Mouse (Mus musculus) MEL (cell line): ENCODE measurements around the gene Itpripl2. TPM values are rescaled to one million over a fixed set of nuclear protein-coding genes. Genes with fewer than 3 reads are reported as not detected.

ENCODE experiments used
- DNase-seq: peaks from one replicate; pipeline ENCODE4 v3.0.0; 2011; ENCODE audit warnings: low read depth, low spot score
- H3K27ac ChIP-seq: 2 replicates; pipeline ENCODE4 v1.5.1; 2012; ENCODE audit warnings: low read depth, mild to moderate bottlenecking, control low read depth, low read length, moderate library complexity; ENCODE audit not compliant: control insufficient read depth
- H3K27me3 ChIP-seq, 2 experiments: fragments of 150-350 bp in 1 of 2; sonication (generic) in 1 of 2; 2 replicates each; pipeline ENCODE4 v1.6.1; 2012; ENCODE audit warnings: low read length in 2 of 2, mild to moderate bottlenecking in 2 of 2, improper control_type of control experiment in 1 of 2, moderate library complexity in 1 of 2; ENCODE audit not compliant: insufficient read depth in 2 of 2, control insufficient read depth in 1 of 2
- H3K36me3 ChIP-seq, 2 experiments: 2 replicates each; pipeline ENCODE4 v1.6.1; 2012 to 2014; ENCODE audit warnings: low read length in 2 of 2, improper control_type of control experiment in 1 of 2, inconsistent platforms in 1 of 2, mild to moderate bottlenecking in 1 of 2; ENCODE audit not compliant: insufficient read depth in 2 of 2, control insufficient read depth in 1 of 2
- H3K4me1 ChIP-seq, 2 experiments: fragments of 150-350 bp in 1 of 2; sonication (generic) in 1 of 2; 2 replicates each; pipeline ENCODE4 v1.6.1; 2012; ENCODE audit warnings: low read length in 2 of 2, improper control_type of control experiment in 1 of 2, mild to moderate bottlenecking in 1 of 2; ENCODE audit not compliant: insufficient read depth in 2 of 2, control insufficient read depth in 1 of 2
- H3K4me3 ChIP-seq, 2 experiments: fragments of 150-350 bp in 1 of 2; sonication (generic) in 1 of 2; 2 replicates each; pipeline ENCODE4 v1.5.1; 2012; ENCODE audit warnings: low read depth in 2 of 2, low read length in 2 of 2, mild to moderate bottlenecking in 2 of 2, moderate library complexity in 2 of 2, control low read depth in 1 of 2, improper control_type of control experiment in 1 of 2; ENCODE audit not compliant: control insufficient read depth in 1 of 2, insufficient read depth in 1 of 2
- H3K79me2 ChIP-seq: 2 replicates; pipeline ENCODE4 v1.6.1; 2012; ENCODE audit warnings: mild to moderate bottlenecking, low read length, moderate library complexity; ENCODE audit not compliant: control insufficient read depth, poor library complexity, insufficient read depth
- H3K9ac ChIP-seq: 2 replicates; pipeline ENCODE4 v1.6.1; 2012; ENCODE audit warnings: low read depth, mild to moderate bottlenecking, control low read depth, low read length, moderate library complexity; ENCODE audit not compliant: control insufficient read depth, poor library complexity, severe bottlenecking
- H3K9me3 ChIP-seq: fragments of 150-350 bp; sonication (generic); replicated peaks from 2 replicates; pipeline ENCODE4 v1.6.1; 2012; ENCODE audit warnings: mild to moderate bottlenecking, low read length, improper control_type of control experiment, moderate library complexity; ENCODE audit not compliant: insufficient read depth
- CHD2 ChIP-seq: IDR thresholded peaks from 2 replicates; pipeline ENCODE4 v1.6.1; 2011; ENCODE audit warnings: low read length, improper control_type of control experiment
- EP300 ChIP-seq, 2 experiments: IDR thresholded peaks; 2 replicates each; pipeline ENCODE4 v1.6.1; 2011; ENCODE audit warnings: improper control_type of control experiment in 2 of 2, low read length in 2 of 2, low read depth in 1 of 2, mild to moderate bottlenecking in 1 of 2
- ETS1 ChIP-seq: IDR thresholded peaks from 2 replicates; pipeline ENCODE4 v1.6.1; 2012; ENCODE audit warnings: low read depth, mild to moderate bottlenecking, inconsistent platforms, low read length, improper control_type of control experiment, moderate library complexity
- POLR2AphosphoS5 ChIP-seq: IDR thresholded peaks from 2 replicates; pipeline ENCODE4 v1.6.1; 2012; ENCODE audit warnings: low read depth, borderline replicate concordance, mild to moderate bottlenecking, inconsistent platforms, low read length, moderate library complexity, mixed read lengths
- SIN3A ChIP-seq: IDR thresholded peaks from 2 replicates; pipeline ENCODE4 v1.6.1; 2012; ENCODE audit warnings: low read length, improper control_type of control experiment, inconsistent platforms
- TBP ChIP-seq: IDR thresholded peaks from 2 replicates; pipeline ENCODE4 v1.8.0; 2011; ENCODE audit warnings: low read depth, low read length, improper control_type of control experiment
- polyA plus RNA-seq, 2 experiments: library from polyadenylated mRNA; stranded (reverse) in 1 of 2; unstranded in 1 of 2; fragments of >175 nt in 1 of 2; fragments of >200 nt in 1 of 2; gene quantifications; 2 replicates each; pipeline versions ENCODE4 v1.2.1 to v1.2.4; 2012; ENCODE audit warnings: low replicate concordance in 2 of 2, low read depth in 1 of 2; ENCODE audit not compliant: insufficient read length in 2 of 2, insufficient read depth in 1 of 2, missing spikeins in 1 of 2
- total RNA-seq: library from RNA; depleted of rRNA; stranded (reverse); fragments of 300-350 nt; gene quantifications from 2 replicates; pipeline ENCODE4 v1.2.3, GENCODE M21; 2012

Itpripl2 gene
- total and polyA plus RNA-seq, 3 experiments, result 4.3 to 4.8 TPM; not detected in 1

DNA sequence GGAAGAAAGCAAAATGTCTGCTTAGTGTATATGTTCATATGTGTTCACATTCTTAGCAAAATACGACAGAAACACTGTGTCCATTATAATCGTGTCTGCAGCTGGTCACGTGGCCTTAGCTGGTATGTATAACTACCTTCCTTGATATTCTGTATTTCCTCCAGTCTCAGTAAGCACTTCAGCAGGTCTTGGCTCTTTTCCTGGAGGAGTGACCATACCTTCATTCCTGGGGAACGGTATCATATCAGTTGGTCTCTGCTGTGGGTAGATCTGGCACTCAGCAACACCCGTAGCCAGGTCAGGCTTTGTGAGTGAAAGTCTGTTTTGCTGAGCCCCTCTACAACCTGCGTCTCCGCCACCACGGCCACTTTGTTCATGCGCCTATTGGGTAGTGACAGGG, 2.1 kb upstream of the Itpripl2 start:
- no peaks in the 10 kb centered on the region for H3K9me3 ChIP-seq
- no peak for TF ChIP-seq POLR2AphosphoS5
- TF ChIP-seq, all 39 proteins: peak for 0
- H3K27ac ChIP-seq, result no peak overlapping the region
- H3K4me1 ChIP-seq, result peaks cover 0 to 10% of the 10 kb centered on the region in 2 experiments
- no peak overlapping the region for H3K4me3 ChIP-seq
- no peak for DNase-seq
- peaks cover 0 to 7% of the 10 kb centered on the region in 2 experiments; a peak in 1 of 4 replicates for H3K36me3 ChIP-seq
- peaks cover 22% of the 10 kb centered on the region for H3K79me2 ChIP-seq
- H3K9ac ChIP-seq, result no peak overlapping the region
- H3K27me3 ChIP-seq, result no peaks in the 10 kb centered on the region

DNA sequence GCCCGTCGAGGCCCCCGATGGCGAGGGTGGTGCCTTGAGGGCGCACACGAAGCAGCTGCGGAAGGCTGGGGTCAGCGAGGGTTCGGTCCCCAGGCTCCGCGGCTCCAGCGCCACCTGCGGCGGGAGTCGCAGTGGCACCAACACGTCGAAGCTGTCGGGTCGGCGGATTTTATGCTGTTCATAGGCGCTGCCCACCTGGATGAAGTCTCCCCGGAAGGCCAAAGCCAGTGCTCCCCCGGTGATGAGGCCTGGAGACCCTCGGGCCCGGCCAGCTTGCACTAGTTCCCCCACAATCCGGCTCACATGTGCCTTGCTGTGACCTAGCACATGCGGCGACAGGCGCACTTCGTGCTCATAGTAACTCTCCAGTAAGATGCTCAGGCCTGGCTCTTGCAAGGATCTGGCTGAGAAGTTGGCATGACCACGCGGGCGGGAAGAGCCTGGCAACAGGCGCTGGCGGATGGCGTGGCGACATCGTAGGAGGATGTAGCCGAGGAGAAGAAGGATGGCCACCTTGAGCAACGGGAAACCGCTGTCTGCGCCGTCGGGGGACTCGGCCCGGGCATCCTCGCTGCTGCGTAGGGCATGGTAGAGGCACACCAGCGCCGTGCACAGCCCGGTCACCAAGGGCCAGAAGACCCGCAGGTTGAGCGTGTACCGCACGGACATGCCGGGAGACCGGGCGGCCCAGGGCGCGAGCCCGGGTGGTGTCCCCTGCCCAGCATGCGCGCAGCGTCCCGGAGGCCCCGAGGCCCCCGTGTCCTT, 927 bp downstream of the Itpripl2 start:
- H3K4me3 ChIP-seq, result peak overlapping the region; percentile 82 to 99
- peak overlapping the region; percentile 5 for H3K27ac ChIP-seq
- no peaks in the 10 kb centered on the region for H3K27me3 ChIP-seq
- H3K4me1 ChIP-seq, result peaks cover 0 to 10% of the 10 kb centered on the region in 2 experiments
- H3K9ac ChIP-seq, result peak overlapping the region; percentile 94
- TF ChIP-seq EP300 (IDR thresholded peaks at IDR 0.05; ENCODE audit: low read depth in 1 of 2, low read length in 2 of 2), result no peak
- TF ChIP-seq TBP, result 0 out of 2 replicates have a peak, but pooled peaks have one; percentile 15
- no peak for TF ChIP-seq ETS1
- TF ChIP-seq SIN3A, result no peak
- no peaks in the 10 kb centered on the region for H3K9me3 ChIP-seq
- peaks cover 27% of the 10 kb centered on the region for H3K79me2 ChIP-seq
- H3K36me3 ChIP-seq, result peaks cover 0 to 13% of the 10 kb centered on the region in 2 experiments; a peak in 1 of 4 replicates
- no peak for DNase-seq

DNA sequence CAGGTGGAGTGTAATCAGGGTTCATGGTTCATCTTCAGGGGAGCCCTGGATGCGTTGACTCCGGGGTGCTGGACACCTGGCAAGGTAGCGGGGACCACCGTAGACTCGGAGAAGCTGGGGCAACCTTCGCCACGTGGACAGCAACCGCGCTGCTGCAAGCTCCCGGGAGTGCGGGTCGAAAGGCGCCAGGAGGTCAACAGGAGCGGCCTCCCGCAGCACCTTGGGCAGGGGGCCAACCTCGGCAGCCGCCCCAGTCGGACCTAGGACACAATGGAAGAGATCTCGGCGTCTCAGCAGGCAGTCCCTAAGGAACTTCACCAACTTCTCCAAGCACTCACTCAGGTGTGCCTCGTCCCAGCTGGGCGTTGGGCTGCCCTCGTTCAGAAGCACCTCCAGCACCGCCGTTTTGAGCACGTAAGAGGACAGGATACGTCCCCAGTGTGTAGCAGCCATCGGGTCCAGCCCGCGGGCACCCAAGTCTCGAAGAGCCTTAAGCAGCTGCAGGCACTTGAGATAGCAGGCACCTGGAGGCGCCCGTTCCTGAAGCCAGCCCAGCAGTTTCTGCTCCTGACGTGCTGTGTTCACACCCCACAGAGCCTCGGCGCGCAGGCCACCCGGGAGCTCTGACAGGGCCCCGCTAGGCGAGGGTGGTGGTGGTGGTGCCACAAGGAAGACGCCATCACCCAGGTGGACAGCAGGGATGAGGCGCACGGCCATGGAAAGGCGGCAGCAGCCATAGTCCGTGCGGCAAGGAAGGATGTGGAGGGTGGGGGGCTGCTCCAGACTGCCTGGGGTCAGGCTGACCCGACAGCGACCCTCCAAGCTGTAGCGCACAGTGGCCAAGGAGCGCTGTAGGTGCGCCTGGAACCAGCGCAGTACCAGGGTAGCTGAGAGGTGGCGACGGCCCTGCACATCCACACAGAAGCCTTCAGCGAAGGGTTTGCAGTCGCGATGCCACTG, 1.8 kb downstream of the Itpripl2 start:
- no peaks in the 10 kb centered on the region for H3K9me3 ChIP-seq
- H3K9ac ChIP-seq, result no peak overlapping the region
- no peak for DNase-seq
- H3K27me3 ChIP-seq, result no peaks in the 10 kb centered on the region
- no peak overlapping the region for H3K27ac ChIP-seq
- peaks cover 27% of the 10 kb centered on the region for H3K79me2 ChIP-seq
- H3K4me3 ChIP-seq, result no peak overlapping the region
- H3K36me3 ChIP-seq, result peaks cover 0 to 13% of the 10 kb centered on the region in 2 experiments; a peak in 1 of 4 replicates
- peaks cover 0 to 10% of the 10 kb centered on the region in 2 experiments for H3K4me1 ChIP-seq
- TF ChIP-seq CHD2, result no peak
